Mouse (Mus musculus) hindbrain, embryonic 16.5 days (tissue): Measurements from ENCODE around the gene Add3. TPM values are rescaled to one million over a fixed set of nuclear protein-coding genes. Genes with fewer than 3 reads are reported as not detected.

Experiments used
- ATAC-seq: fragments of 200-750 bp; cut with Nextera tagmentation; 2 replicates; pipeline ENCODE4 v1.8.0; 2017; ENCODE audit warnings: moderate TSS enrichment, moderate library complexity
- H3K27ac ChIP-seq: fragments of 300-500 bp; sonication (generic); 2 replicates; pipeline ENCODE4 v1.5.1; 2014; ENCODE audit warnings: low read depth, mild to moderate bottlenecking, control low read depth, low read length, moderate library complexity
- H3K27me3 ChIP-seq: fragments of 300-500 bp; sonication (generic); replicated peaks from 2 replicates; pipeline ENCODE4 v1.6.1; 2014; ENCODE audit warnings: low read length; ENCODE audit not compliant: control insufficient read depth, insufficient read depth
- H3K36me3 ChIP-seq: fragments of 300-500 bp; sonication (generic); 2 replicates; pipeline ENCODE4 v1.6.1; 2014; ENCODE audit warnings: mild to moderate bottlenecking, low read length, moderate library complexity, mixed read lengths; ENCODE audit not compliant: control insufficient read depth, insufficient read depth
- H3K4me1 ChIP-seq: fragments of 300-500 bp; sonication (generic); 2 replicates; pipeline ENCODE4 v1.6.1; 2014; ENCODE audit warnings: low read depth, low read length; ENCODE audit not compliant: control insufficient read depth, insufficient read depth
- H3K4me2 ChIP-seq: fragments of 300-500 bp; sonication (generic); 2 replicates; pipeline ENCODE4 v1.6.1; 2014; ENCODE audit warnings: mild to moderate bottlenecking, low read length, control low read depth, moderate library complexity
- H3K4me3 ChIP-seq: fragments of 300-500 bp; sonication (generic); 2 replicates; pipeline ENCODE4 v1.5.1; 2014; ENCODE audit warnings: mild to moderate bottlenecking, low read length, control low read depth, moderate library complexity
- H3K9ac ChIP-seq: fragments of 300-500 bp; sonication (generic); 2 replicates; pipeline ENCODE4 v1.6.1; 2014; ENCODE audit warnings: low read depth, mild to moderate bottlenecking, control low read depth, low read length, moderate library complexity
- H3K9me3 ChIP-seq: fragments of 300-500 bp; sonication (generic); 2 replicates; pipeline ENCODE4 v1.6.1; 2014; ENCODE audit warnings: mild to moderate bottlenecking, low read length, moderate library complexity; ENCODE audit not compliant: control insufficient read depth
- WGBS: fragments of 180-500 bp; shearing (Covaris S2); extraction: QIAGEN DNeasy Blood & Tissue Kit; methylation state at CpG from one replicate; pipeline ENCODE4 v1.1.7; 2014; 5-methylcytosine and 5-hydroxymethylcytosine counted together
- polyA plus RNA-seq: library from polyadenylated mRNA; unstranded; fragments of >200 nt; fragmentation: Nextera tagmentation; extraction: Ambion mirVana; gene quantifications from 2 replicates; pipeline ENCODE4 v1.2.1, GENCODE M21; 2015

Add3 gene
- polyA plus RNA-seq, 1 experiment from 2014 or later, result 51.6 TPM

- Histone ChIP-seq H3K4me1 (peaks cover 8% of the 10 kb centered on the region), H3K36me3 (no peaks in the 10 kb centered on the region), H3K9ac (no peak overlapping the region), H3K4me2 (no peak overlapping the region), H3K9me3 (no peaks in the 10 kb centered on the region), H3K27me3 (no peaks in the 10 kb centered on the region), H3K27ac (no peak overlapping the region), H3K4me3 (no peak overlapping the region)
- WGBS, result 67% methylated on average over 8 of the region's 8 CpGs
- no peak for ATAC-seq
Measured at GRCm38 (mm10) chr19:53185486-53186134, 45.4 kb downstream of the Add3 start.

- WGBS, result 84% methylated on average over 4 of the region's 4 CpGs
- Histone ChIP-seq H3K9ac (no peak overlapping the region), H3K4me3 (no peak overlapping the region), H3K4me1 (peaks cover 2% of the 10 kb centered on the region), H3K27me3 (no peaks in the 10 kb centered on the region), H3K4me2 (no peak overlapping the region), H3K36me3 (no peaks in the 10 kb centered on the region), H3K9me3 (no peaks in the 10 kb centered on the region), H3K27ac (no peak overlapping the region)
- ATAC-seq, result no peak
Measured at GRCm38 (mm10) chr19:53186456-53186855, 46.2 kb downstream of the Add3 start.

GRCm38 (mm10) chr19:53187533-53187932, 47.3 kb downstream of the Add3 start:
- ATAC-seq, result no peak
- H3K4me1 ChIP-seq, result no peaks in the 10 kb centered on the region
- H3K4me3 ChIP-seq, result no peak overlapping the region
- 64% methylated on average over 7 of the region's 7 CpGs for WGBS
- H3K27ac ChIP-seq, result no peak overlapping the region
- no peaks in the 10 kb centered on the region for H3K27me3 ChIP-seq
- H3K36me3 ChIP-seq, result no peaks in the 10 kb centered on the region
- no peak overlapping the region for H3K9ac ChIP-seq
- no peak overlapping the region for H3K4me2 ChIP-seq
- H3K9me3 ChIP-seq, result no peaks in the 10 kb centered on the region

GRCm38 (mm10) chr19:53188186-53188585, 47.9 kb downstream of the Add3 start:
- 87% methylated on average over 6 of the region's 6 CpGs for WGBS
- Histone ChIP-seq H3K27ac (no peak overlapping the region), H3K4me1 (no peaks in the 10 kb centered on the region), H3K4me2 (no peak overlapping the region), H3K27me3 (no peaks in the 10 kb centered on the region), H3K4me3 (no peak overlapping the region), H3K36me3 (no peaks in the 10 kb centered on the region), H3K9ac (no peak overlapping the region), H3K9me3 (no peaks in the 10 kb centered on the region)
- ATAC-seq, result no peak

GRCm38 (mm10) chr19:53188724-53189220, 48.5 kb downstream of the Add3 start:
- ATAC-seq, result no peak
- no peak overlapping the region for H3K27ac ChIP-seq
- 84% methylated on average over 5 of the region's 5 CpGs for WGBS
- no peaks in the 10 kb centered on the region for H3K36me3 ChIP-seq
- no peaks in the 10 kb centered on the region for H3K9me3 ChIP-seq
- no peak overlapping the region for H3K4me2 ChIP-seq
- H3K4me3 ChIP-seq, result no peak overlapping the region
- H3K9ac ChIP-seq, result no peak overlapping the region
- no peaks in the 10 kb centered on the region for H3K27me3 ChIP-seq
- H3K4me1 ChIP-seq, result no peaks in the 10 kb centered on the region

- Histone ChIP-seq H3K27me3 (no peaks in the 10 kb centered on the region), H3K4me3 (no peak overlapping the region), H3K4me1 (no peaks in the 10 kb centered on the region), H3K36me3 (no peaks in the 10 kb centered on the region), H3K9ac (no peak overlapping the region), H3K9me3 (no peaks in the 10 kb centered on the region), H3K4me2 (no peak overlapping the region), H3K27ac (no peak overlapping the region)
- ATAC-seq, result no peak
- 87% methylated on average over 3 of the region's 3 CpGs for WGBS
Measured at GRCm38 (mm10) chr19:53189736-53190135, 49.5 kb downstream of the Add3 start.

GRCm38 (mm10) chr19:53190232-53190631, 50.0 kb downstream of the Add3 start:
- Histone ChIP-seq H3K9me3 (no peaks in the 10 kb centered on the region), H3K27me3 (no peaks in the 10 kb centered on the region), H3K27ac (no peak overlapping the region), H3K36me3 (no peaks in the 10 kb centered on the region), H3K4me3 (no peak overlapping the region), H3K4me2 (no peak overlapping the region), H3K9ac (no peak overlapping the region), H3K4me1 (no peaks in the 10 kb centered on the region)
- no peak for ATAC-seq
- 79% methylated on average over 3 of the region's 3 CpGs for WGBS

- Histone ChIP-seq H3K27ac (no peak overlapping the region), H3K4me1 (no peaks in the 10 kb centered on the region), H3K9ac (no peak overlapping the region), H3K4me3 (no peak overlapping the region), H3K4me2 (no peak overlapping the region), H3K9me3 (no peaks in the 10 kb centered on the region), H3K27me3 (no peaks in the 10 kb centered on the region), H3K36me3 (no peaks in the 10 kb centered on the region)
- ATAC-seq, result no peak
- WGBS, result 78% methylated on average over 6 of the region's 6 CpGs
Measured at GRCm38 (mm10) chr19:53191867-53192487, 51.7 kb downstream of the Add3 start.

GRCm38 (mm10) chr19:53193190-53193589, 52.9 kb downstream of the Add3 start:
- no peaks in the 10 kb centered on the region for H3K4me1 ChIP-seq
- no peak overlapping the region for H3K4me2 ChIP-seq
- no peaks in the 10 kb centered on the region for H3K9me3 ChIP-seq
- H3K27ac ChIP-seq, result no peak overlapping the region
- H3K4me3 ChIP-seq, result no peak overlapping the region
- WGBS, result 92% methylated on average over 2 of the region's 2 CpGs
- no peaks in the 10 kb centered on the region for H3K27me3 ChIP-seq
- no peak for ATAC-seq
- H3K36me3 ChIP-seq, result no peaks in the 10 kb centered on the region
- H3K9ac ChIP-seq, result no peak overlapping the region
